Mouse (Mus musculus): Measurements from ENCODE around the gene Fam214a. TPM values are rescaled to one million over a fixed set of nuclear protein-coding genes. Genes with fewer than 3 reads are reported as not detected.

Gene Fam214a
- 83.5 to 108 TPM (median 93.5 TPM) in 4 replicates for total RNA-seq (2023)

DNA sequence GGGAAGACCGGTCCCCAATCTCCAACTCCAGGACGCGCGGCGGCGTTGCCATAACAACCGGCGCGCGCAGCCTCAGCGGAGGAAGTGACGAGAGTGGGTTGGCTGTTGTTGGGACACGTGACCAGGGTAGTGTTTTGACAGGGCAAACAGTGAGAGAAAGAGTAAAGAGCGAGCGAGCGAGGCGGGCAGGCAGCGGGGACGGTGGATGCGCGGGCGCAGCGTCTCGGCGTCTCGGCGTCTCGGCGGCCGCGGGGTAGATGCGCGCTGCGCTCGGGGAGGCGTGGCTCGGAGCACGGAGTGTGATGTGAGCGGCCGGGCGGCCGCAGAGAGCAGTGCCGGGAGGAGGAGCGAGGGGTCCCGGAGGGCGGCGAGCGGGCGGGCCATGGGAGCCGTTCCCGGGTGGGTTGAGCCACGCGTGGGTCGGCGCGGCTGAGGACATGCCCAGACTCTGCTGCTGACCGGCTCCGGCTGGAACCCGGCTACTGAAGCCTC is at the start of gene Fam214a:
TSS of gene Fam214a (plus strand) at position 129 of the 492 bp plus-strand sequence.

DNA sequence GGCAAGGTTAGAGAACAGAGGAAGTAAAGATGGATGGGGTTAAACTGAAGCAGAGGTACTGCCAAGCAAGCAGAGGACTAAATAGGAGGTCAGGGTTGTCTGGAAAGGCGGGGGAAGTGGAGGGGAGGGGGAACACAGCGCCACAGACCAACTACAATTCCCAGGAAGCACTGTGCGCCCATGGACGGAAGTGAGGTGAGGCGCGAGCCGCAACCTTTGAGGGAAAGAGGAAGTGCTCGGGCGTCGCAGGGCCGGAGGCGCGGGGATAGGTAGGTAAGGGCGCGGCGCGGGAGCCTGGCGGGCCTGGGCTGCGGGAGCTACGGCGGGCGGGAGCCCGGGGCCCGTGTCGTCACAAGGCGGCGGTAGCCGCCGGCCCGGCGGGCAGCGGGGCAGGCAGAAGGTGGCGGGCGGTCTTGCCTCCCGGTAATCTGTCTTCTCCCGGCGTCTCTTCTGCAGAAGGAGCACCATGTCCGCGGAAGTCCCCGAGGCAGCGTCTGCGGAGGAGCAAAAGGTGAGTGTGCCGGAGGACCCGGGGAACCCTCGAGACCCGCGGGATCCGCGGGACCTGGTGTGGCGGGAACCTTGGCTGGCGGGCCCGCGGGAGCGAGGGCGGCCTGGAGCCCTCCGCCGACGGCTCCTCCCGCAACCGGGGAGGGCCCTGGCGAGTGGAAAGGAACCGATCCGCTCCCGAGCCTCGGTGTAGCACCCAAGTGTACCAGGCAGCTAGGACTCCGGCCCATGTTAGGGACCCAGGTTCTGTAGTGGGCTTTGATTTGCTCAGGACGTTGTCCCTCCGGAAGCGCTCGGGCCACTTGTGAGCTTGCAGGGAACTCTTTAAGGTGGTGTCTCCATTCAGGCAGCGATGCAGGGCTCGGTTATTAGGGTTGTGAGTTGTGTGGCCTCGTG is 85.0 kb downstream of the Fam214a start, which contains the start of gene Arpp19:
TSS of gene Arpp19 (plus strand) at position 164 of the 906 bp plus-strand sequence.

DNA sequence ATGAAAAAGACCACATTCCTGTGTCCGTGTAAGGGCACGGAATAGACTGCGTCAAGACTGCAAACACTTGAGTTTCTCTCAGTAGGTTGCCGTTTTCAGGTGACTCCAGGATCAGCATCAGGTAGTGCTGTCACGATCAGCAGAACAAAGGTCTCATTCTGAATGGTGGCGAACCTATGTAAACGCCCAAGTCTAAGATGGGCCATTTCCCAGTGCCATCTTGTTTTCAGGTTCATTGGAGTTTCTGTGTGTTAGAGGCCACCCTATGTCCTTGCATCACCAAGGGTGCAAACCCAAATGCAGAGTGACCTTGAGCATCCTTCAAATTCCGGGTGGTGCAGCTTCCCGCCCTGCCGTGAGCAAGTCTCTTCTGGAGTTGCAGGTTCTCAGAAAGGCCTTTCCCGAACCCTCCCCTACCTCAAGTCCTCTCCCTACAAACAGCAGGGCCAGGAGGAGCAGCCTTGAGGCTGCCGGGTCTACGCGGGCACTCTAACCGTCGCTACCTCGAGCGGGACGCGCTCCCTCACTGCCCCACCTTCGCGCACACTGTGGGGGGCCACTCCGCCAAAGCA is 117.9 kb downstream of the Fam214a start, which contains the start of gene Myo5a:
TSS of gene Myo5a (plus strand) at position 559 of the 572 bp plus-strand sequence.

Other genes starting within 250 kb of the Fam214a start
- not detected in 4 replicates for gene Onecut1, start 91.0 kb upstream of the Fam214a start, total RNA-seq (2023)
- 134 to 164 TPM (median 156 TPM) in 4 replicates for gene Arpp19, start 84.7 kb downstream of the Fam214a start, total RNA-seq (2023)
- gene Myo5a, start 118.1 kb downstream of the Fam214a start, total RNA-seq (2023) = 160 to 173 TPM (median 167 TPM) in 4 replicates